Mouse (Mus musculus) heart, adult 2 months (tissue): ENCODE data around the gene Plpp4. TPM values are rescaled to one million over a fixed set of nuclear protein-coding genes. Genes with fewer than 3 reads are reported as not detected.

Experiments used
- DNase-seq, 2 experiments: peaks; one replicate each; pipeline ENCODE4 v3.0.0; 2021
- H3K27ac ChIP-seq: fragments of 200-600 bp; 2 replicates; pipeline ENCODE4 v1.8.1; 2022
- H3K27me3 ChIP-seq: fragments of 200-500 bp; 2 replicates; pipeline ENCODE4 v1.6.1; 2012; ENCODE audit warnings: mild to moderate bottlenecking, low read length, inconsistent platforms, mixed read lengths; ENCODE audit not compliant: control insufficient read depth, insufficient read depth
- H3K36me3 ChIP-seq: fragments of 200-500 bp; 2 replicates; pipeline ENCODE4 v1.6.1; 2012; ENCODE audit warnings: low read length, inconsistent platforms; ENCODE audit not compliant: control insufficient read depth, insufficient read depth
- H3K4me1 ChIP-seq: fragments of 200-500 bp; 2 replicates; pipeline ENCODE4 v1.6.1; 2011; ENCODE audit warnings: low read length; ENCODE audit not compliant: control insufficient read depth, insufficient read depth
- H3K4me3 ChIP-seq: fragments of 200-600 bp; 2 replicates; pipeline ENCODE4 v1.8.1; 2022
- H3K79me2 ChIP-seq: fragments of 200-500 bp; replicated peaks from 2 replicates; pipeline ENCODE4 v1.6.1; 2012; ENCODE audit warnings: mild to moderate bottlenecking, inconsistent platforms, low read length, moderate library complexity, mixed read lengths; ENCODE audit not compliant: control insufficient read depth, insufficient read depth
- H3K9ac ChIP-seq: fragments of 200-500 bp; 2 replicates; pipeline ENCODE4 v1.6.1; 2012; ENCODE audit warnings: low read depth, mild to moderate bottlenecking, control low read depth, inconsistent platforms, low read length, mixed read lengths
- CTCF ChIP-seq: fragments of 200-600 bp; IDR thresholded peaks from 2 replicates; pipeline ENCODE4 v1.8.1; 2022; ENCODE audit warnings: antibody characterized with exemption, mild to moderate bottlenecking, moderate library complexity
- EP300 ChIP-seq: fragments of 200-500 bp; IDR thresholded peaks from 2 replicates; pipeline ENCODE4 v1.6.1; 2011; ENCODE audit warnings: low read depth, low read length, control low read depth; ENCODE audit not compliant: insufficient read depth
- POLR2A ChIP-seq: fragments of 200-500 bp; IDR thresholded peaks from 2 replicates; pipeline ENCODE4 v1.6.1; 2011; ENCODE audit warnings: mild to moderate bottlenecking, low read depth, low read length, control low read depth; ENCODE audit not compliant: insufficient read depth
- WGBS: fragments of 180-500 bp; shearing (Covaris S2); methylation state at CpG from one replicate; pipeline ENCODE4 v1.1.7; 2018; 5-methylcytosine and 5-hydroxymethylcytosine counted together
- intact Hi-C: fragments of 180-260 bp; cut with DNase I; formaldehyde crosslinking; loops from one replicate; pipeline ENCODE4 v1.15.1; 2025
- polyA plus RNA-seq: library from polyadenylated mRNA; depleted of rRNA; stranded (reverse); fragments of >200 nt; gene quantifications from 2 replicates; pipeline ENCODE4 v1.2.3, GENCODE M21; 2012
- total RNA-seq, 2 experiments: library from RNA; stranded (reverse); gene quantifications; 2 replicates each; pipeline ENCODE4 v1.2.3; 2021

Gene Plpp4
- total and polyA plus RNA-seq, 3 experiments: not detected

- 83% methylated on average over 13 of the region's 13 CpGs for WGBS
- DNase-seq: no peak
- Histone ChIP-seq H3K36me3 (no peaks in the 10 kb centered on the region), H3K9ac (no peak overlapping the region), H3K4me1 (no peaks in the 10 kb centered on the region), H3K27me3 (no peaks in the 10 kb centered on the region), H3K79me2 (no peaks in the 10 kb centered on the region), H3K4me3 (no peak overlapping the region), H3K27ac (no peak overlapping the region)
- intact Hi-C loops: no loop called here
- no peak for TF ChIP-seq POLR2A
- no peak for TF ChIP-seq EP300
- no peak for TF ChIP-seq CTCF
Observed at GRCm38 (mm10) chr7:129402695-129403364, 146.0 kb downstream of the Plpp4 start.

GRCm38 (mm10) chr7:129406069-129406468 is 149.2 kb downstream of the Plpp4 start:
- TF ChIP-seq CTCF: no peak
- no peak for TF ChIP-seq EP300
- TF ChIP-seq POLR2A: no peak
- H3K27me3 ChIP-seq: no peaks in the 10 kb centered on the region
- H3K9ac ChIP-seq: no peak overlapping the region
- H3K79me2 ChIP-seq: no peaks in the 10 kb centered on the region
- no peaks in the 10 kb centered on the region for H3K36me3 ChIP-seq
- no peak overlapping the region for H3K4me3 ChIP-seq
- H3K4me1 ChIP-seq: no peaks in the 10 kb centered on the region
- WGBS: 67% methylated on average over 7 of the region's 7 CpGs
- H3K27ac ChIP-seq: no peak overlapping the region
- intact Hi-C loops: no loop called here
- DNase-seq: no peak

GRCm38 (mm10) chr7:129412695-129413094 is 155.9 kb downstream of the Plpp4 start:
- TF ChIP-seq EP300: no peak
- no peak for TF ChIP-seq POLR2A
- TF ChIP-seq CTCF: no peak
- WGBS: 64% methylated on average over 2 of the region's 2 CpGs
- DNase-seq: no peak

GRCm38 (mm10) chr7:129415179-129415578 is 158.3 kb downstream of the Plpp4 start:
- Histone ChIP-seq H3K9ac (no peak overlapping the region), H3K4me1 (no peaks in the 10 kb centered on the region), H3K79me2 (no peaks in the 10 kb centered on the region), H3K27me3 (no peaks in the 10 kb centered on the region), H3K36me3 (no peaks in the 10 kb centered on the region), H3K27ac (no peak overlapping the region), H3K4me3 (no peak overlapping the region)
- intact Hi-C loops: no loop called here
- WGBS: 68% methylated on average over 4 of the region's 4 CpGs
- DNase-seq: no peak
- no peak for TF ChIP-seq POLR2A

More at GRCm38 (mm10) chr7:129412695-129413094, 155.9 kb downstream of the Plpp4 start:
- Histone ChIP-seq H3K27ac (no peak overlapping the region), H3K4me1 (no peaks in the 10 kb centered on the region), H3K4me3 (no peak overlapping the region), H3K79me2 (no peaks in the 10 kb centered on the region), H3K9ac (no peak overlapping the region), H3K27me3 (no peaks in the 10 kb centered on the region), H3K36me3 (no peaks in the 10 kb centered on the region)
- intact Hi-C loops: no loop called here

- TF ChIP-seq CTCF: no peak
- TF ChIP-seq EP300: no peak
- TF ChIP-seq POLR2A: no peak
Observed at GRCm38 (mm10) chr7:129421181-129421580, 164.3 kb downstream of the Plpp4 start.

GRCm38 (mm10) chr7:129425554-129425953 is 168.7 kb downstream of the Plpp4 start:
- Histone ChIP-seq H3K79me2 (no peaks in the 10 kb centered on the region), H3K4me1 (no peaks in the 10 kb centered on the region), H3K9ac (no peak overlapping the region), H3K36me3 (no peaks in the 10 kb centered on the region), H3K27me3 (no peaks in the 10 kb centered on the region), H3K27ac (no peak overlapping the region), H3K4me3 (no peak overlapping the region)
- intact Hi-C loops: no loop called here
- DNase-seq: no peak
- WGBS: 16% methylated on average over 2 of the region's 2 CpGs
- TF ChIP-seq EP300: no peak
- no peak for TF ChIP-seq POLR2A
- no peak for TF ChIP-seq CTCF

More at GRCm38 (mm10) chr7:129421181-129421580, 164.3 kb downstream of the Plpp4 start:
- Histone ChIP-seq H3K27me3 (no peaks in the 10 kb centered on the region), H3K9ac (no peak overlapping the region), H3K4me3 (no peak overlapping the region), H3K79me2 (no peaks in the 10 kb centered on the region), H3K27ac (no peak overlapping the region), H3K4me1 (no peaks in the 10 kb centered on the region), H3K36me3 (no peaks in the 10 kb centered on the region)
- no peak for DNase-seq
- WGBS: 22% methylated on average over 1 of the region's 1 CpGs
- intact Hi-C loops: no loop called here
